Mouse (Mus musculus) MEL (cell line): Measurements from ENCODE around the gene Lancl2. TPM values are rescaled to one million over a fixed set of nuclear protein-coding genes. Genes with fewer than 3 reads are reported as not detected.

Experiments used
- DNase-seq: peaks from one replicate; pipeline ENCODE4 v3.0.0; 2011; ENCODE audit warnings: low read depth, low spot score
- H3K27ac ChIP-seq: 2 replicates; pipeline ENCODE4 v1.5.1; 2012; ENCODE audit warnings: low read depth, mild to moderate bottlenecking, control low read depth, low read length, moderate library complexity; ENCODE audit not compliant: control insufficient read depth
- H3K27me3 ChIP-seq, 2 experiments: fragments of 150-350 bp in 1 of 2; sonication (generic) in 1 of 2; 2 replicates each; pipeline ENCODE4 v1.6.1; 2012; ENCODE audit warnings: low read length in 2 of 2, mild to moderate bottlenecking in 2 of 2, improper control_type of control experiment in 1 of 2, moderate library complexity in 1 of 2; ENCODE audit not compliant: insufficient read depth in 2 of 2, control insufficient read depth in 1 of 2
- H3K36me3 ChIP-seq, 2 experiments: 2 replicates each; pipeline ENCODE4 v1.6.1; 2012 to 2014; ENCODE audit warnings: low read length in 2 of 2, improper control_type of control experiment in 1 of 2, inconsistent platforms in 1 of 2, mild to moderate bottlenecking in 1 of 2; ENCODE audit not compliant: insufficient read depth in 2 of 2, control insufficient read depth in 1 of 2
- H3K4me1 ChIP-seq, 2 experiments: fragments of 150-350 bp in 1 of 2; sonication (generic) in 1 of 2; 2 replicates each; pipeline ENCODE4 v1.6.1; 2012; ENCODE audit warnings: low read length in 2 of 2, improper control_type of control experiment in 1 of 2, mild to moderate bottlenecking in 1 of 2; ENCODE audit not compliant: insufficient read depth in 2 of 2, control insufficient read depth in 1 of 2
- H3K4me3 ChIP-seq, 2 experiments: fragments of 150-350 bp in 1 of 2; sonication (generic) in 1 of 2; 2 replicates each; pipeline ENCODE4 v1.5.1; 2012; ENCODE audit warnings: low read depth in 2 of 2, low read length in 2 of 2, mild to moderate bottlenecking in 2 of 2, moderate library complexity in 2 of 2, control low read depth in 1 of 2, improper control_type of control experiment in 1 of 2; ENCODE audit not compliant: control insufficient read depth in 1 of 2, insufficient read depth in 1 of 2
- H3K79me2 ChIP-seq: 2 replicates; pipeline ENCODE4 v1.6.1; 2012; ENCODE audit warnings: mild to moderate bottlenecking, low read length, moderate library complexity; ENCODE audit not compliant: control insufficient read depth, poor library complexity, insufficient read depth
- H3K9ac ChIP-seq: 2 replicates; pipeline ENCODE4 v1.6.1; 2012; ENCODE audit warnings: low read depth, mild to moderate bottlenecking, control low read depth, low read length, moderate library complexity; ENCODE audit not compliant: control insufficient read depth, poor library complexity, severe bottlenecking
- H3K9me3 ChIP-seq: fragments of 150-350 bp; sonication (generic); replicated peaks from 2 replicates; pipeline ENCODE4 v1.6.1; 2012; ENCODE audit warnings: mild to moderate bottlenecking, low read length, improper control_type of control experiment, moderate library complexity; ENCODE audit not compliant: insufficient read depth
- ETS1 ChIP-seq: IDR thresholded peaks from 2 replicates; pipeline ENCODE4 v1.6.1; 2012; ENCODE audit warnings: low read depth, mild to moderate bottlenecking, inconsistent platforms, low read length, improper control_type of control experiment, moderate library complexity
- GABPA ChIP-seq: IDR thresholded peaks from 2 replicates; pipeline ENCODE4 v1.6.1; 2012; ENCODE audit warnings: low read depth, mild to moderate bottlenecking, inconsistent platforms, low read length, improper control_type of control experiment, moderate library complexity
- GATA1 ChIP-seq: IDR thresholded peaks from 2 replicates; pipeline ENCODE4 v1.6.1; 2011; ENCODE audit warnings: low read depth, low read length, improper control_type of control experiment
- HCFC1 ChIP-seq: IDR thresholded peaks from 2 replicates; pipeline ENCODE4 v1.6.1; 2012; ENCODE audit warnings: low read depth, mild to moderate bottlenecking, inconsistent platforms, low read length, improper control_type of control experiment, moderate library complexity
- MAX ChIP-seq: IDR thresholded peaks from 2 replicates; pipeline ENCODE4 v1.6.1; 2011; ENCODE audit warnings: low read length, improper control_type of control experiment
- MAZ ChIP-seq: IDR thresholded peaks from 2 replicates; pipeline ENCODE4 v1.6.1; 2012; ENCODE audit warnings: low read depth, mild to moderate bottlenecking, inconsistent platforms, low read length, improper control_type of control experiment
- MYB ChIP-seq: IDR thresholded peaks from 2 replicates; pipeline ENCODE4 v1.6.1; 2011; ENCODE audit warnings: mild to moderate bottlenecking, low read depth, low read length, improper control_type of control experiment
- NELFE ChIP-seq: IDR thresholded peaks from 2 replicates; pipeline ENCODE4 v1.6.1; 2011; ENCODE audit warnings: low read depth, low read length, improper control_type of control experiment
- POLR2A ChIP-seq, 2 experiments: IDR thresholded peaks; 2 replicates each; pipeline ENCODE4 v1.6.1; 2011 to 2012; ENCODE audit warnings: low read length in 2 of 2, mild to moderate bottlenecking in 2 of 2, control low read depth in 1 of 2, improper control_type of control experiment in 1 of 2, low read depth in 1 of 2, moderate library complexity in 1 of 2; ENCODE audit not compliant: control insufficient read depth in 1 of 2, insufficient read depth in 1 of 2, poor library complexity in 1 of 2
- POLR2AphosphoS5 ChIP-seq: IDR thresholded peaks from 2 replicates; pipeline ENCODE4 v1.6.1; 2012; ENCODE audit warnings: low read depth, borderline replicate concordance, mild to moderate bottlenecking, inconsistent platforms, low read length, moderate library complexity, mixed read lengths
- RCOR1 ChIP-seq: IDR thresholded peaks from 2 replicates; pipeline ENCODE4 v1.6.1; 2012; ENCODE audit warnings: low read depth, mild to moderate bottlenecking, inconsistent platforms, low read length, improper control_type of control experiment
- SIN3A ChIP-seq: IDR thresholded peaks from 2 replicates; pipeline ENCODE4 v1.6.1; 2012; ENCODE audit warnings: low read length, improper control_type of control experiment, inconsistent platforms
- TAL1 ChIP-seq: IDR thresholded peaks from 2 replicates; pipeline ENCODE4 v1.6.1; 2012; ENCODE audit warnings: mild to moderate bottlenecking, inconsistent platforms, low read length, moderate library complexity, mixed read lengths
- TBP ChIP-seq: IDR thresholded peaks from 2 replicates; pipeline ENCODE4 v1.8.0; 2011; ENCODE audit warnings: low read depth, low read length, improper control_type of control experiment
- UBTF ChIP-seq: IDR thresholded peaks from 2 replicates; pipeline ENCODE4 v1.6.1; 2012; ENCODE audit warnings: low read depth, mild to moderate bottlenecking, inconsistent platforms, low read length, improper control_type of control experiment, moderate library complexity, borderline replicate concordance; ENCODE audit not compliant: insufficient read depth
- USF2 ChIP-seq, 2 experiments: IDR thresholded peaks; 2 replicates each; pipeline ENCODE4 v1.6.1; 2011 to 2012; ENCODE audit warnings: improper control_type of control experiment in 2 of 2, low read length in 2 of 2, borderline replicate concordance in 1 of 2, inconsistent platforms in 1 of 2, low read depth in 1 of 2, mild to moderate bottlenecking in 1 of 2; ENCODE audit not compliant: insufficient read depth in 1 of 2
- ZMIZ1 ChIP-seq: IDR thresholded peaks from 2 replicates; pipeline ENCODE4 v1.6.1; 2012; ENCODE audit warnings: low read depth, mild to moderate bottlenecking, inconsistent platforms, low read length, improper control_type of control experiment, moderate library complexity
- polyA plus RNA-seq, 2 experiments: library from polyadenylated mRNA; stranded (reverse) in 1 of 2; unstranded in 1 of 2; fragments of >175 nt in 1 of 2; fragments of >200 nt in 1 of 2; gene quantifications; 2 replicates each; pipeline versions ENCODE4 v1.2.1 to v1.2.4; 2012; ENCODE audit warnings: low replicate concordance in 2 of 2, low read depth in 1 of 2; ENCODE audit not compliant: insufficient read length in 2 of 2, insufficient read depth in 1 of 2, missing spikeins in 1 of 2
- total RNA-seq: library from RNA; depleted of rRNA; stranded (reverse); fragments of 300-350 nt; gene quantifications from 2 replicates; pipeline ENCODE4 v1.2.3, GENCODE M21; 2012

Lancl2 gene
- total and polyA plus RNA-seq, 3 experiments = 17.7 to 19.6 TPM; not detected in 1

- TF ChIP-seq RCOR1 (0 out of 2 replicates have a peak, but pooled peaks have one; percentile 11), MYB (peak; percentile 52), POLR2AphosphoS5 (no peak), GABPA (no peak), GATA1 (no peak), NELFE (peak; percentile 82), USF2 (IDR thresholded peaks at IDR 0.05; ENCODE audit: borderline replicate concordance in 1 of 2, insufficient read depth in 1 of 2, low read depth in 1 of 2, low read length in 2 of 2) (no peak), HCFC1 (peak; percentile 78), ETS1 (peak; percentile 61), MAZ (peak; percentile 66; the same call in 1 of the 2 replicates), UBTF (no peak)
These were observed 581 bp downstream of the Lancl2 start (continued) for GRCm38 (mm10) chr6:57702743-57703499.

GRCm38 (mm10) chr6:57703703-57704102, 1.4 kb downstream of the Lancl2 start:
- H3K27ac ChIP-seq = peak overlapping the region; percentile 62
- TF ChIP-seq USF2 (IDR thresholded peaks at IDR 0.05; ENCODE audit: borderline replicate concordance in 1 of 2, insufficient read depth in 1 of 2, low read depth in 1 of 2, low read length in 2 of 2) (no peak), TBP (no peak), TAL1 (no peak), MAX (no peak), ZMIZ1 (no peak), RCOR1 (no peak), SIN3A (no peak), POLR2A (IDR thresholded peaks at IDR 0.05; ENCODE audit: control insufficient read depth in 1 of 2, insufficient read depth in 1 of 2, low read depth in 1 of 2, low read length in 2 of 2, poor library complexity in 1 of 2) (no peak), HCFC1 (no peak)
- TF ChIP-seq, all 39 proteins: peak for 0
- peak; percentile 47 for DNase-seq

More at GRCm38 (mm10) chr6:57703703-57704102, 1.4 kb downstream of the Lancl2 start:
- Histone ChIP-seq H3K9ac (peak overlapping the region; percentile 89), H3K9me3 (no peaks in the 10 kb centered on the region), H3K4me3 (peak overlapping the region; percentile 79 to 85), H3K79me2 (peaks cover 3% of the 10 kb centered on the region; the same call in 1 of the 2 replicates), H3K4me1 (peaks cover 2 to 8% of the 10 kb centered on the region in 2 experiments; a peak in 2 of 4 replicates), H3K27me3 (no peaks in the 10 kb centered on the region), H3K36me3 (peaks cover 0 to 13% of the 10 kb centered on the region in 2 experiments; a peak in 2 of 4 replicates)
